Mouse (Mus musculus) forebrain, embryonic 16.5 days (tissue): ENCODE measurements at regions not wholly inside any gene's neighbourhood (a gene's known extent, or its start where the extent isn't known, plus 50 kb on each side); places are given as distances from the start of the nearest gene placed in this dataset.
A peak's percentile ranks its signal among the peaks of the same experiment; 100 is the strongest.

Experiments used
- ATAC-seq: fragments of 200-750 bp; cut with Nextera tagmentation; 2 replicates; pipeline ENCODE4 v1.8.0; 2017; ENCODE audit warnings: mild to moderate bottlenecking, moderate library complexity
- H3K27ac ChIP-seq: fragments of 300-500 bp; sonication (generic); 2 replicates; pipeline ENCODE4 v1.5.1; 2014; ENCODE audit warnings: low read length, control low read depth
- H3K27me3 ChIP-seq: fragments of 300-500 bp; sonication (generic); replicated peaks from 2 replicates; pipeline ENCODE4 v1.6.1; 2014; ENCODE audit warnings: low read length; ENCODE audit not compliant: control insufficient read depth, insufficient read depth
- H3K36me3 ChIP-seq: fragments of 300-500 bp; sonication (generic); 2 replicates; pipeline ENCODE4 v1.6.1; 2014; ENCODE audit not compliant: control insufficient read depth, insufficient read depth
- H3K4me1 ChIP-seq: fragments of 300-500 bp; sonication (generic); replicated peaks from 2 replicates; pipeline ENCODE4 v1.6.1; 2014; ENCODE audit warnings: low read length; ENCODE audit not compliant: control insufficient read depth, insufficient read depth
- H3K4me2 ChIP-seq: fragments of 300-500 bp; sonication (generic); 2 replicates; pipeline ENCODE4 v1.6.1; 2014; ENCODE audit warnings: mild to moderate bottlenecking, low read length, control low read depth
- H3K4me3 ChIP-seq: fragments of 300-500 bp; sonication (generic); replicated peaks from 2 replicates; pipeline ENCODE4 v1.5.1; 2014; ENCODE audit warnings: mild to moderate bottlenecking, low read length, control low read depth
- H3K9ac ChIP-seq: fragments of 300-500 bp; sonication (generic); replicated peaks from 2 replicates; pipeline ENCODE4 v1.6.1; 2014; ENCODE audit warnings: low read depth, low read length, control low read depth
- H3K9me3 ChIP-seq: fragments of 300-500 bp; sonication (generic); 2 replicates; pipeline ENCODE4 v1.6.1; 2016; ENCODE audit warnings: low read length; ENCODE audit not compliant: control insufficient read depth
- WGBS: fragments of 180-500 bp; shearing (Covaris S2); extraction: QIAGEN DNeasy Blood & Tissue Kit; methylation state at CpG from one replicate; pipeline ENCODE4 v1.1.7; 2014; 5-methylcytosine and 5-hydroxymethylcytosine counted together

- peaks cover 8% of the 10 kb centered on the region for H3K4me1 ChIP-seq
- no peak overlapping the region for H3K4me3 ChIP-seq
- ATAC-seq, result no peak
- H3K4me2 ChIP-seq, result no peak overlapping the region
- H3K27me3 ChIP-seq, result no peaks in the 10 kb centered on the region
- H3K9me3 ChIP-seq, result no peaks in the 10 kb centered on the region
- no peaks in the 10 kb centered on the region for H3K36me3 ChIP-seq
- no peak overlapping the region for H3K9ac ChIP-seq
- H3K27ac ChIP-seq, result no peak overlapping the region
- WGBS, result 34% methylated on average over 7 of the region's 7 CpGs
These were observed 154.6 kb downstream of the Dusp6 start for GRCm38 (mm10) chr10:99417591-99417990.

- no peaks in the 10 kb centered on the region for H3K36me3 ChIP-seq
- peaks cover 8% of the 10 kb centered on the region for H3K4me1 ChIP-seq
- H3K9ac ChIP-seq, result no peak overlapping the region
- no peak for ATAC-seq
- H3K27me3 ChIP-seq, result no peaks in the 10 kb centered on the region
- H3K4me2 ChIP-seq, result no peak overlapping the region
- no peak overlapping the region for H3K27ac ChIP-seq
- H3K9me3 ChIP-seq, result no peaks in the 10 kb centered on the region
- no peak overlapping the region for H3K4me3 ChIP-seq
These were observed 155.5 kb downstream of the Dusp6 start for GRCm38 (mm10) chr10:99418497-99418896.

- no peaks in the 10 kb centered on the region for H3K27me3 ChIP-seq
- no peaks in the 10 kb centered on the region for H3K9me3 ChIP-seq
- WGBS, result 18% methylated on average over 7 of the region's 7 CpGs
- H3K4me3 ChIP-seq, result no peak overlapping the region
- no peaks in the 10 kb centered on the region for H3K36me3 ChIP-seq
- peak; percentile 86 for ATAC-seq
- H3K4me1 ChIP-seq, result peaks cover 8% of the 10 kb centered on the region
- no peak overlapping the region for H3K9ac ChIP-seq
- peak overlapping the region; percentile 33 for H3K27ac ChIP-seq
- no peak overlapping the region for H3K4me2 ChIP-seq
These were observed 156.5 kb downstream of the Dusp6 start for GRCm38 (mm10) chr10:99419532-99419931.

- 95% methylated on average over 5 of the region's 5 CpGs for WGBS
- H3K9me3 ChIP-seq, result no peaks in the 10 kb centered on the region
- H3K27ac ChIP-seq, result no peak overlapping the region
- H3K4me3 ChIP-seq, result no peak overlapping the region
- peaks cover 6% of the 10 kb centered on the region for H3K4me1 ChIP-seq
- H3K36me3 ChIP-seq, result no peaks in the 10 kb centered on the region
- no peaks in the 10 kb centered on the region for H3K27me3 ChIP-seq
- no peak overlapping the region for H3K9ac ChIP-seq
- no peak overlapping the region for H3K4me2 ChIP-seq
- ATAC-seq, result no peak
These were observed 160.4 kb downstream of the Dusp6 start for GRCm38 (mm10) chr10:99423406-99423805.

GRCm38 (mm10) chr10:99425265-99425664, 162.2 kb downstream of the Dusp6 start:
- no peak overlapping the region for H3K4me3 ChIP-seq
- H3K9me3 ChIP-seq, result no peaks in the 10 kb centered on the region
- no peaks in the 10 kb centered on the region for H3K4me1 ChIP-seq
- H3K36me3 ChIP-seq, result no peaks in the 10 kb centered on the region
- H3K27me3 ChIP-seq, result no peaks in the 10 kb centered on the region
- no peak overlapping the region for H3K4me2 ChIP-seq
- 89% methylated on average over 4 of the region's 4 CpGs for WGBS
- no peak overlapping the region for H3K9ac ChIP-seq
- no peak overlapping the region for H3K27ac ChIP-seq
- no peak for ATAC-seq

- WGBS, result 72% methylated on average over 9 of the region's 9 CpGs
- no peaks in the 10 kb centered on the region for H3K27me3 ChIP-seq
- no peaks in the 10 kb centered on the region for H3K9me3 ChIP-seq
- H3K36me3 ChIP-seq, result no peaks in the 10 kb centered on the region
- no peak overlapping the region for H3K4me3 ChIP-seq
- H3K27ac ChIP-seq, result no peak overlapping the region
- ATAC-seq, result no peak
- no peak overlapping the region for H3K4me2 ChIP-seq
- H3K9ac ChIP-seq, result no peak overlapping the region
- no peaks in the 10 kb centered on the region for H3K4me1 ChIP-seq
These were observed 167.1 kb downstream of the Dusp6 start for GRCm38 (mm10) chr10:99430175-99430574.

GRCm38 (mm10) chr10:99430669-99431561, 167.9 kb downstream of the Dusp6 start:
- Histone ChIP-seq H3K4me2 (no peak overlapping the region), H3K27ac (no peak overlapping the region), H3K9me3 (no peaks in the 10 kb centered on the region), H3K9ac (no peak overlapping the region), H3K36me3 (no peaks in the 10 kb centered on the region), H3K4me1 (no peaks in the 10 kb centered on the region), H3K27me3 (no peaks in the 10 kb centered on the region), H3K4me3 (no peak overlapping the region)
- 69% methylated on average over 16 of the region's 16 CpGs for WGBS
- no peak for ATAC-seq

- Histone ChIP-seq H3K4me2 (no peak overlapping the region), H3K27ac (no peak overlapping the region), H3K4me3 (no peak overlapping the region), H3K9me3 (no peaks in the 10 kb centered on the region), H3K27me3 (no peaks in the 10 kb centered on the region), H3K36me3 (no peaks in the 10 kb centered on the region), H3K4me1 (no peaks in the 10 kb centered on the region), H3K9ac (no peak overlapping the region)
- ATAC-seq, result no peak
These were observed 174.0 kb downstream of the Dusp6 start for GRCm38 (mm10) chr10:99437060-99437459.

GRCm38 (mm10) chr10:99440169-99440568, 177.1 kb downstream of the Dusp6 start:
- H3K27me3 ChIP-seq, result no peaks in the 10 kb centered on the region
- H3K36me3 ChIP-seq, result no peaks in the 10 kb centered on the region
- no peak overlapping the region for H3K9ac ChIP-seq
- no peak for ATAC-seq
- no peak overlapping the region for H3K4me2 ChIP-seq
- no peaks in the 10 kb centered on the region for H3K9me3 ChIP-seq
- no peaks in the 10 kb centered on the region for H3K4me1 ChIP-seq
- H3K4me3 ChIP-seq, result no peak overlapping the region
- 75% methylated on average over 5 of the region's 5 CpGs for WGBS
- no peak overlapping the region for H3K27ac ChIP-seq
